Mouse (Mus musculus) heart, adult 18-20 months (tissue): ENCODE results near the gene Slc43a1. TPM values are rescaled to one million over a fixed set of nuclear protein-coding genes. Genes with fewer than 3 reads are reported as not detected.

Source experiments
- DNase-seq, 2 experiments: peaks; one replicate each; pipeline ENCODE4 v3.0.0; 2021 to 2022; ENCODE audit warnings: mixed read lengths in 1 of 2
- total RNA-seq, 2 experiments: library from RNA; stranded (reverse); gene quantifications; 2 replicates each; pipeline ENCODE4 v1.2.3; 2021

Slc43a1 gene
- total RNA-seq, 2 experiments from 2014 or later, result 2.6 to 3.3 TPM

DNA sequence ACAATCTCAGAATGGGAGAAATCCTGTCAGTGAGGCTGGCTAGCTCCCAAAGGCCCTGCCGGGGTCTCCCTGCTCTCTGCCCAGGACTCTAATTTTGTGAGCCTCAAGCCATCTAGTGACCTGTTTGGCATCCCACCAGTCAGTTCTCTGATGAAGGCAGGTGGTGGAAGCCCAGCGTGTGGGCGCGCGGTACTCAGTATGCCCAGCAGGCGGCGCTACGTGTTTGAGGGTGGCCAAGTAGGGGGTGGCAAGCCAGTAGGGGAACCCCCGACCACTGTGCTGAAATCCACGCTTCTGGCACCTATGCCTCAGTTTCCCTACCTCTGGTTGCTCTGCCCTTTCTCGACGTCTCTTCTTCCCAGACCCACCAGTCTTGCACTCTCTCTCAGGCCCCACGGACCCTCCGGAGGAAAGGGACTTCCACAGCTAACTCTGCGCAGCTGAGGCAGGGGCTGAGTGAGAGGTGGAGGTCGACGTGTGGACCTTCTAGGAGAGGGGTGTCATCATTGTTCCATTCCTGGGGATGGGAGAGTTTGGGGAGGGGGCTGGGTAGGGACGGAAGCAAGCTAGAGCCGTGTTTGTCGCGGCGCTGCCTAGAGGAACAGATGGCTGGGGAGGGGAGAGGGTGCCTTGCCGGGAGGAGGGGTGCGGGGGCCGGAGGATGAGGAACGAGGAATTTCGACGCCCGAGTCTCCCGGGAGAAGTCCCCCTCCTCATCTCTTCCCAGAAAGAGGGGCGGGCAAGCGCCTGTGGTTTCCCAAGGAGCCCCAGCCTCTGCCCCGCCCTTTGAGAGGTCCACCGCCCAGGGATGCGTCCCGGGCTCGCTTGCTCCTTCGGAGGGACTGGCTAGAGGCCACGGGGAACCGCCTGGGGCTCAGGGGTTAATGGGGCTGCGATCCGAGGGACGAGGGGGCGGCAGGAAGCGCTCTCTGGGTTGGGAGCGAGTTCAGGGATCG lies 27.2 kb downstream of the Slc43a1 start:
- peak; percentile 49 to 83 for DNase-seq

DNA sequence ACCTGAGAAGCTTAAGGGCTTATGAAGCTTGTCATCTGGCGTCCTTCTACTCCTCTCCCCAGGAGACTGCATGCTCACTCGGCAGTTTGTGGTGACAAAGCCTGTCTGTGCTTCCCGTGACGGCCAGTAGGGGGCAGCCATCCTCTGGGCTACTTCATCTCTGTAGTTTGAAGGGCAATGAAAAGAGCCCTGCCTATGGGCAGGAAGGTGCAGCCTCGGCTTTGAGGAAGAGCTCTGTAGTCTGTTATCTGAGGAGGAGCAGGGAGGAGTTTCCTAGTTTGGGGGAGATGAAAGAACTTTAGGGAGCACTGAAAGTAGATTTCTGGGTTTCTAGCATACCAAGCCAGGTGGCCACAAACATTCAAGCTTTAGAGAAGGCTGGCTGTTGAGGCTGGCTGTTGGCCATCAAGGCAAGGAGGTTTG lies 29.9 kb downstream of the Slc43a1 start:
- DNase-seq, result peak; percentile 67 to 78

DNA sequence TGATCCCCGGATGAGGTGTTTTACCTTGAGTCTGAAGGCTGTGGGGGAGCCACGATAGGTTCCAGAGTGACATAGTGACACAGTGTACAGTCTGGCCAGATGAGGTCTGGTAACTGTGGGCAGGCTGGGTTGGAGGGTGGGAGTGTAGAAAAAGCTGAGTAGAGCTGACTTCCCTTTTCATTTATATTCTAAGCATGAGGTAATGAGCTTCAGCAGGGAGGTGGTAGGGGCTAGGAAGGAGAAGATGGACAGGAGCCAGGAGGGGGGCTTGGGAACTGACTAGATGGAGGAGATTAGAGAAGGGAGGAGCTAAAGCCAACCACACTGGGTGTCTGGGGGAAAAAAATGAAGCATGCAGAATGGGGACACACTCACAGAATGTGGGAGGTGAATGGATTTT lies 30.3 kb downstream of the Slc43a1 start:
- DNase-seq, result no peak

DNA sequence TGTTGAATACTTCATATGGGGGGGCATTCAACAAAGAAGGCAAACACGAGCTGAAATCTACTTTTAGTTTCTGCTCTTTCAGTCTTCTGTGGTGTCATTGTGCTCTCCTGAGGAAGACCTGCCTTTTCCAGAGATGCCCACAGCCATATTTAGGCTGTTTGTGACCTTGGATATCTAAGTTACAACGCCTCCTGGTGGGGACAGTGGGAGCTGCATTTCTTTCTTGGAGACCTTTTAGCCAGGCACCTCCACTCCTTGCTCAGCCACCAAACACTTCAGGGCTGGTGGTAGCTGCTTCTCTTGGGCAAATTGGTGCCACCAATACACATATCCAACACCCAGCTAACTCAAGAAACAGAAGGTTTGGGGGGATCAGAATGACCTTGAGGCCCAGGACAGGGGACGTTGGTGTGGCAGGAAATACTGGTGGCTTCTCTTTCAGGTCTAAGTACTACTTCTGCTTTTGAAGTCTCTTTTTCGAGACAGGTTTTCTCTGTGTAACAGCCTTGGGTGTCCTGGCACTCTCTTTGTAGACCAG lies 32.0 kb downstream of the Slc43a1 start:
- DNase-seq, result no peak

DNA sequence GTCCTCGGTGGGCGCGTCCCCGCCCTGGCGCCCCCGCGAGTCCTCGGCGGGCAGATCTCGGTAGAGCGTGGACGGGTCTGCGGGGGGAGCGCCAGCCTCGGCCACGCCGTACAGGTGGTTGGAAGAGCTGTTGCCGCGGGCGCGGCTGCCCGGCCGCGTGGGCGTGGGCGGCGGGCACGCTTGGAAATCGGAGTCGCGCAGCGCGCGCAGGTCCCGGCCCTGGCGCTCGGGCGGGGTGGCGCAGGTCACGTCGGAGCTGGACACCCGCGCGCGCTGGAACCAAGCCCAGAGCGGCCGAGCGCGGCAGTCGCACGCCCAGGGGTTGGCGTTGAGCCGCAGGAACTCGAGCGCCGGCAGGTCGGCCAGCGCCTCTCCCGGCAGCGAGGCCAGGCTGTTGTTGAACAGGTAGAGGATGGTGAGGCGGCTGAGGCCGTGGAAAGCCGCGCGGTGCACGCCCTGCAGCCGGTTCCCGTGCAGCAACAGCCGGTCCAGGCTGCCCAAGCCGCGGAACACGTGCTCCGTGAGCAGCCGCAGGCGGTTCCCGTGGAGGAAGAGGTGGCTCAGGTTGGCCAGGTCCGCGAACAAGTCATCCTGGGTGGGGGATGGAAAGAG lies 33.6 kb downstream of the Slc43a1 start:
- DNase-seq, result peak; percentile 74 to 80

DNA sequence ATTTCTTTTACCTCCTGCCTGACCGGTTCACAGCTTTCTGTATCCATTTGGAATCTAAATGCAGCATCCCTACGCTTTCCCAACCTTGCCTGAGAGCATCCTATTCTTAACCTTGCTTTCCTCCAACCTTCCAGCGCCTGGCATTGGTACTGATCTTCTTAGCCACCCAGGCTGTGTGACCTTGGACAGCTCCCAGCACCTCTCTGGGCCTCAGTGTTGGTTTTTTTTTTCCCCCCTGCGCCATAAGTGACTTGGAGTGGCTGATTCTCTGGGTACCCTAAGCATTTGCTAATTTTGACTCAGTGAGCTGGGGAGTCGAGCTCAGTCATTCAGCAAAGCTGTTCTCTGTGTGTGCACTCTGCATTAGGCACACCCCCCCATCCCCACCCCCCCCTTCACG lies 37.2 kb downstream of the Slc43a1 start:
- no peak for DNase-seq

DNA sequence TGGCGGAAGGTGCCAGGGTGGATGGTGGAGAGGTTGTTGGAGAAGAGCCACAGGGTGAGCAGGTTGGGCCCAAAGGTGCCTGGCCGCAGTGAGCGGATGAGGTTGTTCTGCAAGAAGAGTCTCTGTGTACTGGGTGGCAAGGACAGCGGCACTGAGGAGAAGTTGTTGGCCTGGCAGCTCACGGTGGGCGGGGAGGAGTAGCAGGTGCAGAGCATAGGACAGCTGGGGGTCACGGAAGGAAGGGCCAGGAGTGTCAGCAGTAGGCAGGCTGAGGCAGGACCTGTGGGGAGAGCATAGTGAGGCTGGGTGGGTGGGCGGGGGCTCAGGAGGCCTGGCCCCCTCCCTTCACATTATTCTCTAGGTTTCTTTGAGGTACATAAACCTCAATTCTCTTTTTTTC lies 41.9 kb downstream of the Slc43a1 start:
- DNase-seq, result no peak

DNA sequence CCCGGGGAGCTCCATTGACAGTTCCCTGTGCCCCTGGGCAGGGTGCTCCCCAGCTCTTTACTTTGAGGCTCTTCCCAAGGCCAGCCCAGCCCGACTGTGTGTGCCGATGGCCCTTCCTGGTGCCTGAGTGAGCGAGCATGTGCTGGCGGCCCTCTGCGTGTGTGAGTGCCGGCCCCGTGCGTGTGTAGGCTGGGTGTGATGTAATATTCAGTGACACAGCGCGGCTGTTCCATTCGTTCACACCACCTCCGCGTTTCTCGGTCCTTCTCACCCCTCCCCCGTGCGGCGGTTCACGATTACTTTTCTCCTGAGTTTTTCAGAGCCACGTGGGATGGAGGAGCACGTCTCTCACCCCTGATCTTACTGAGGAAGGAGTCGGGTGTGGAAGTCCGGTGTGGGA lies 44.0 kb downstream of the Slc43a1 start:
- DNase-seq, result peak; percentile 51 to 63

DNA sequence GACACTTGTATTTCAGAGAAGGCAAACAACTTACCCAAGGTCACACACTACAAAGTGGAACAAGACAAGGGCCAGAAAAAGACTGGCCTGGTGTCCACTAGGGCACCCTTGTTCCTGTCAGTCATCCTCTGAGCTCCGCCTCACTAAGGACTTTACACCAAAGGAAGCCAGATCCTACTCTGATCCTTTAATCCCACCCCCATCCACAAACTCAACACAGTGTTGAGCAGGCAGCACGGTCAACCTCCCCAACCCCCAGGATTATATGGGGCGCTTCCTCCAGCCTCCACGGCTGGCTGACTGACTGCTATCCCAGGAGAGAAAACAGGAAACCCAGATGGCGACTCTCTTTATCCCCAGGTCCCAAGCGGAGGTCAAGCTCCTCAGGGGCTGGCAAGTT lies 44.4 kb downstream of the Slc43a1 start:
- DNase-seq, result peak; percentile 35 to 38

DNA sequence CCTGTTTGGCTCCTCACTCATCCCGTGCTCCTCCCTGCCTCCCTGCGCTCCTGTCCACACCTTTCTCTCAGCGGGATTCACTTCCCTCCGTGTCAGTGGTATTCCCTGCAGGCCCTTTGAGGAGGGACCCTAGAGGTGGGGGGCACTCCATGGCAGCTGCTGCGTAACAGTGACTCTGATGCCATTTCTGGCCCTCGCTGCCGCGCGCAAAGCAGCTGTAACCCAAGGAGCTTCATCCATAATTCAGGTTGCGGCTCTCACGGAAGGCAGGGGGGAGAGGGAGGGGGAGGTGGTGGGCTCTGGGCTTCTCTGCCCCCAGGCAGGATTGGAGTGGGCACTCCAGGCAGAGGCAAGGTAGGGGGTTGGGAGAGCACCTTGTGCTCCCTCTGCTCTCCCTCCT lies 44.9 kb downstream of the Slc43a1 start:
- DNase-seq, result no peak

DNA sequence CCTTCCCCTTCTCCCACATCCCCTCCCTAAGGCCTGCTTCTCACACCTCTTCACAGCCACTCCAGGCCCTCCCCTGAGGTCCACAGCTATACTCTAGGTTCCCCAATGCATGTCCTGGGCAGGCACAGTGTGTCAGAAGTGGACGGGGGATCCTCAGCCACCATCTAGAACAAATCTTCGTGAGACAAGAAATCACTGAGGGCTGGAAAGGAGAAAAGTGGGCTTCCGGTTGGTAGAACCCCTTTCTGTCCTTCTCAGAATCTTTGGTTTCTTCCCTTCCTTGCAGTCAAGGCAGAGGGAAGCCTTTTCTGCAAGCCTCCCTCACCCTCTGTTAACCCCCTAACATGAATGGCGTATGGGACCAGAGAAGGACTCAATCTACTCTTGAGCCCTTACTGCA lies 45.3 kb downstream of the Slc43a1 start:
- no peak for DNase-seq

DNA sequence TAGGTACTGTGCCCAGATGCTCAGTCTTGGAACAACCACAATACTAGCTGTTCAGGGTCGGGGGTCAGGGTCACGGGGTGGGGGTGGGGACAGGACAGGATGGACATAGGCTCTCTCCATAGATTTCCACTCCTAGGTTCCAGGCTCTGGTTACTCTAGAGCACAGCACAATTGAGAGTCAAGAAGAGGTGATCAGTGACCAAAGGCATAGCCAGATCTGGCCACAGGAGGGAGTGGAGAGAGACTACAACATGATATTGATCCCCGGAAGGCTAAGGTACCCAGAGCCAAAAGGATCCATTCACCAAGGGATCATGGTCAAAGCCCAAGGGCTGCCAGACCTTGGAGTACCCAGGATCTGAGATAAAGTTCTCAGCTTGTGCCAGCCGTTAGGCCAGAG lies 46.0 kb downstream of the Slc43a1 start:
- no peak for DNase-seq

DNA sequence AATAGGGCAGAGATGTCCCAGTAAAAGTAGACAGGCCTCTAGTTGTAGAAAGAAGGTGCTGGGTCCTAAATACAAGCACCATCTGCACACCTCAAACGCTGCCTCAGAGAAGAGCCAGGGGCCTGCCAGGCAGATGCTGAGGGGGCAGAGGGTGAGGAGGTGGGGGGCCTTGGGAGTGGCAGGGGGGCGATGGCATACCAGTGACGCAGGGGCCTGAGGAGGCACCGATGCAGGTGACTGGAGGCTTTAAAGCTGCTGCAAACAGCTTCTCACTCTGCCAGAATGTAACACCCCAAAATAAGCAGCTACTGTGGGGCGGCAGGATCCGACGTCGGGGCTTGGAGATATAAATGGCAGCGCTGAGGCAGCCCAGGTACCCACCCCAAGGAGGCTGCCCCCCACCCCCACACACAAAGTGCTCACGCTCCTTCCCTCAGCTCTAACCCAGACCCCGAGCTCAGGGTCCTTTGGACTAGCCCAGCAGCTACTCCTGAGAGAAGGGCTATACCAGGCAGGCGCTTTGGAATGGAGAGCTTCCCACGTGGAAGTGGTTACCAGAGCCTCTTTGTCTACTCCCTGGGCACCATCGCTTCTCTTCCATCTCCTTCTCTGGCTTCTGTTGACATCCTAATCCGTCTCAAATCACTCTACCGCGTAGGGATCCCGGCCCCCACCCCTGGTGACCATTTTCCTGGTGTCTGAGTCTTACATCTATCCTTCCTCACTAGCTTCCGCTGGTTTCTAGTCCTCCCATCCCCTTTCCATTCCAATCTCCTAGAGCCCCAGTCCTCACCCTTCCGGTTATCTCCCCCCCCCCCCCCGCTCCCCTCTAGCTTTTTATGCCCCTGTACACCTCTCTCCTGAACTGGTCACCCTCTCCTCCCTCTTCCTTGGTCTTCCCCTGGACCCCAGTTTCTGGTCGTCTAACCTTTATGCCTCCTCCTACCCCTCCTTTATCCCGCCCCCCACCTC lies 46.7 kb downstream of the Slc43a1 start:
- no peak for DNase-seq

DNA sequence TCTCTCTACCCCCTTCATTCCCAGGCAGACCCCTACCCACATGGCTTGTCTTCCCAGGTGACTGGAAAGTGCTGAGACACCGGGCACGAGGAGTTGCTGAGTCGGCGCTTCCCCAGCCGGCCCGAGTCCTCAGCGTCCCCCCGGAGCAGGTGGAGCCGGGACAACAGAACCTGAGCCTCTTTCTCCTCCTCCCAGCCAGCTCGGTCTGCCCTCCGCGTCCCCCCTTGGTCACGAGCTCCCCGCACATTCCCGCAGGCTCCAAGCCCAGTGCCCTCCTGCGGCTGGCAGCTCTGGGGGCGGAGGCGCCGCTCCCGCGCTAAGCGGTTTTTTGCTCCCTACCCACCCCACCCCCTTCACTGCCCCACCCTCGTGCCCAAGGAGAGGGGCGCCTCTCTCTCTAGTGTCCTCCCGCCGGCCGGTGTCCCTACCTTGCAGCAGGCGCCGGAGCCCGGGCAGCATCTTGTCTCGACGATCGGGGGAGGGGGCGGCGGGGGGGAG lies 47.6 kb downstream of the Slc43a1 start, which contains the start of gene Rtn4rl2:
Rtn4rl2 (minus strand) TSS at position 477 of the 498 bp plus-strand sequence.
- no peak for DNase-seq

DNA sequence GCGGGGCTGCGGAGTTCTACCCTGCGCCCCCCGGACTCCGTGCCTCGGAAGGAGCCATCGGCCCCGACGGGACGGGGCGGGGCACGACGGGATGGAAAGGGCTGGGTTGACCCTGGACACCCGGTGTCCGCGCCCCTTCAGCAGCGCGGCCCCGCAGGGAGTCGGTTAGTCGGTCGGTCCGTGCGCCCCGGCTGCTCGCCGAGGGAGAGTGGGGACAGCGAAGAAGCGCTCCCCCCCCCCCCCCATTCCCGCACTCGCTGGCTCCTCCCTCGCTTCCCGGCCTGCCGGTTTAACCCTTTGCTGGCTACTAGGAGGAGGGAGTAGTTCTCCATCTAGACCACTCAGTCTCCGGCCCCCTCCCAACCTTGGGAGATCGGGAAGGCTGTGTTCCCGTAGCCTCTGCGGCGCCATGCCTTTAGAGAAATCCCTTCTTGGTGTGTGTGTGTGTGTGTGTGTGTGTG lies 48.2 kb downstream of the Slc43a1 start:
- DNase-seq, result peak; percentile 61 to 75

DNA sequence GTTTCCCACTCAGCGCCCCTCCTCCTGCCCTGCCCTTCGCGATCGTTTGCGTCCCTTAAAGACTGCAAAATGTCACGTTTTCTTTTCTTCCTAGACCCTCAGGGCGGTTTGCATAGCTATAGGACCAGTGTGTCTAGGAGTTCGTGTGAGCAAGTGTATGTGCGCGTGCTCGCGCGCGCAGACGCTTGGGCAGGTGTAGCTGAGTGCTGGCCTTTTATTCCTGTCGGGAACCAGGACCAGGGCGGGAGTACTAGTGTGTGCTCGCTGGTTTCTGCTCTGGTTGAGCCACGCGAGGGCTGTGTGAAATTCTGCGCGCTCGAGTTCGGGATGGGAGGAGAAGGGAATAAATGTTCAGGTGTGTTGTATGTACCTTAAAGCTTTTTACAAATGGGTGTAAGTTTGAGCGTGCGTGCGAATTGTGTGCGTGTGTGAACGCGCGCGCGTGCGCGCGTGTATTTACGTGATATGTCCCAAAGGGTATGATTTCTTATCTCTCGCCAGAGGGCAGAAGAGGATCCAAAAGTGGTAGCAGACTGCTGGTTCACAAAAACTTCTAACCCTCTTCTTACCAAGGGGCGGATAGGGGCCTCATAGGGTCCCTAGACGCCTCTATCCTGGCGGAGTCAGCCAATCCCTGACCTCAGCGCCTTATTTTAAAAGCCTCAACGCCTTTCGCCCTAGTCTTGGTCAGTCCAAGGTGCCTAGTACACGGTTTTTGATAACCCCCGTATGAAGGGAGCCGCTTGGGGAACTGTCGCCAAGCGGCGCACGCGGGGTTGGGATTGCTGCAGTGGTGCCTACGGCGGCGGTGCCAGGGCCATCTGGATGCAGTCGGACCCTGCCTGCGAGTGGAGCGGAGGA lies 49.0 kb downstream of the Slc43a1 start:
- peak; percentile 49 to 69 for DNase-seq

DNA sequence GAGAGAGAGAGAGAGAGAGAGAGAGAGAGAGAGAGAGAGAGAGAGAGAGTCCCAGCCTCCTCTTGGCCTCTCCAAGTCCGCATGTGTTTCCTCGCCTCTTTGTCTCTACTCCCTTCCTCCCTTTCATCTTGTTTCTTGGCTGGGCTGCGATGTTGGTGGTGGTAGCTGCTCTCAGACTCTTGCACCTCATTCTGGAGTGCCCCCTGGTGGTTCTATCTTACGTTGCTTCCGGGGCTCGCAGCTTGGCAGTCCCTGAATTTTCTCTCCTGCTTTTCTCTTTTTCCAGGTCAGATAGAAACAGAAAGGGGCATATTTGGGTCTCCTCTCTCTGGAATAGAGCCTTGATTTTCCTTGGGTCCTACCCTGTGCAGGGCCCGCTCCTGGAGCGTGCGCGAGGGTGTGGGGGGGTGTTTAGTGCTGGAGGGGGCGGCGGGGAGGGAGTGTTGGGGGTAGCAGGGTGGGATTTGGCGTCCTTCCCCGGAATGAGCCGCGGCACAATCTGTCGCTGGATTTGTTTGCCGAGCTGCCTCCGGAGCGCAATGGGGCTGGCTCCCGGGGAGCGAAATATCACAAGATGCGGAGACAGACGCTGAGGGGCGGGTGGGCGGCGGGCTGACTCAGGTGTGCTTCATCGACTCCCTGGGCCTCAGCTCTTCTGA lies 50.1 kb downstream of the Slc43a1 start:
- DNase-seq, result peak; percentile 89 to 91

DNA sequence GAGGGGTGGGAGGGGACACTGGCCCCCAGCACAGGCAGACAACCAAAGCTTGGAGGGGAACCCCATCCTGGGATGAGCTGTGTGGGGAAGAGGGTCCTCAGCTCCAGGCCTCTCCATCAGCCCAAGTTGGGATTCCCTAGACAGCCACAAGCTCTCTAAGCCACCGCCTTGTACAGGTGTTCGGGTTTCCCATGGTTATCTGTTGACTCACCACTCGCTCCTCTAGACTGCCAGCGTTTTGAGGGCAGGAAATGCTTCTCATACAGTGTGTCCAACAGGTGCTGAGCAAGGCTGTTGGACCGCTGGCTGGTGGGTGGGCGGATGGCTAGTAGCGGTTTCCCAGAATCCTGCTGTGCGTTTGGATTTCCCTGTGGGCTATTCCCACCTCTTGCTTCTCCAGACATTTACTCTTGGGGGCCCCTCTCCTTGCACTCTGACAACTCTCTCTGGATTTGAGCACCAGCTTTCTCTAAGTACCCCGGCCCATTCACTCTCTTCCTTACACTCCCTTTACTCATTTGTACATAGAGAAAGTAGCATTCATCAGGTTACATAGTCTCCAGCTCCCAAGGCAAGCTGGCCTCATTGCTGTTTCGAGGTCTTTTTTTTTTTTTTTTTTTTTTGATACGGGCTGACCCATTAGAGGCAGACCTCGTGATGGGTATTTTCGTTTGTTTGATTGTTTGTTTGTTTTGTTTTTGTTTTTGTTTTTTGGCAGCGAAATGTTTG lies 50.8 kb downstream of the Slc43a1 start:
- DNase-seq, result peak in 1 of 2 experiments; percentile 64

DNA sequence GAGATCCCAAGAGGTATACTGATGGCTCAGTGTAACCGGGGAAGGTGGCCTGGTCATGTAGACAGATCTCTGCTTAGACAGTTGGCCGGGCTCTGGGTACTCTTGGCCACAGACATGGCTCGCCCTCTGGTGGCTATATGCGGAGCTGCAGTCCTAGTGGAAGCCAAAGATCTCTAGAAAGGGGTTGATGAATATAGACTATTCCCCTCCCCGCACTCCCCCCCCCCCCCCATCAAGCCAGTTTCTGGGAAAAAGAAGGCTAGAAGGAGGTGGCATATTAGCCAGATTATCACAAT lies 51.3 kb downstream of the Slc43a1 start:
- DNase-seq, result peak; percentile 89 to 93

DNA sequence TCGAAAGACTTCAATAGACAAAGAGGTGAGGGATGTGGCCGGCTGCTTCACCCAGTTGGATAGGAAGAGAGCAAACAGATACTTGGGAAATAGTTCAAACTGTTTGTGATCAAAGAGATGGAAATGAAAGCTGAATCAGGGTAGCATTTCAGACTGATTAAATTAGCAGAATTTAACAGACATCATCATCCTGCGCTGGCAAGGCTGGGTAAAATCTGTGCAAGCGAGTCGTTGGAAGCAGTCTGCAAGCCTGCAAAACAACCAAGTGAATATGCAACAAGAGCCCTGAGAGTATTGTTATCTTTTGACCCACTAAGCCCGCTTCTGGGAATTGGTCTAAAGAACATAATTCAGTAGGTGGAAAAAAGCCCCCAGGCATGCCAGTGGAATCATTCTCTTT lies 54.7 kb downstream of the Slc43a1 start:
- DNase-seq, result no peak
